Mouse (Mus musculus): Measurements from ENCODE around the gene Actn1. TPM values are rescaled to one million over a fixed set of nuclear protein-coding genes. Genes with fewer than 3 reads are reported as not detected.

Actn1 gene
- total and polyA plus RNA-seq, 3 experiments, result 2.7 to 13.2 (median 5.5) TPM

- Histone ChIP-seq H3K27ac (ENCODE audit: insufficient read depth, low read depth) (no peak overlapping the region), H3K9ac (ENCODE audit: insufficient read depth, low read depth) (no peak overlapping the region), H3K4me1 (ENCODE audit: control insufficient read depth in 1 of 2, insufficient read depth in 2 of 2) (no peaks in the 10 kb centered on the region), H3K4me2 (ENCODE audit: insufficient read depth, low read depth, poor library complexity, severe bottlenecking) (no peak overlapping the region), H3K27me3 (replicated peaks) (no peaks in the 10 kb centered on the region), H3K9me3 (replicated peaks; ENCODE audit: low read length) (no peaks in the 10 kb centered on the region), H3K79me2 (replicated peaks; ENCODE audit: control insufficient read depth, extremely low read depth, insufficient read depth, poor library complexity, severe bottlenecking) (no peaks in the 10 kb centered on the region), H3K4me3 (replicated peaks in 1 of 3; ENCODE audit: low read depth in 2 of 3, low read length in 2 of 3, poor library complexity in 1 of 3) (no peak overlapping the region), H3K36me3 (replicated peaks in 1 of 2; ENCODE audit: control insufficient read depth in 1 of 2, insufficient read depth in 1 of 2, low read length in 1 of 2) (peaks cover 0 to 2% of the 10 kb centered on the region in 2 experiments)
- dilution Hi-C loops (cut with MboI; ENCODE audit: extremely low pct_ligation_motif_present, extremely low pct_unique_long_range_greater_than_20kb, low sequenced_read_pairs), result no loop called here
- TF ChIP-seq RCOR1 (conservative IDR thresholded peaks at IDR 0.05; ENCODE audit: low read depth, low read length) (no peak), NELFE (IDR thresholded peaks at IDR 0.05; ENCODE audit: low read depth, low read length) (no peak), USF1 (IDR thresholded peaks at IDR 0.05; ENCODE audit: low read depth, low read length) (no peak), ZC3H11A (IDR thresholded peaks at IDR 0.05; ENCODE audit: low read depth, low read length) (no peak)
- DNase-seq (ENCODE audit: extremely low read depth), result no peak
- in situ Hi-C loops (cut with MboI; ENCODE audit: low pct_ligation_motif_present, low pct_unique_long_range_greater_than_20kb, low sequenced_read_pairs), result no loop called here
Measured at GRCm38 (mm10) chr12:80246505-80246904, 13.7 kb downstream of the Actn1 start.

- Histone ChIP-seq H3K4me3 (replicated peaks in 1 of 3; ENCODE audit: low read depth in 2 of 3, low read length in 2 of 3, poor library complexity in 1 of 3) (no peak overlapping the region), H3K27me3 (replicated peaks) (no peaks in the 10 kb centered on the region), H3K4me2 (ENCODE audit: insufficient read depth, low read depth, poor library complexity, severe bottlenecking) (no peak overlapping the region), H3K9ac (ENCODE audit: insufficient read depth, low read depth) (no peak overlapping the region), H3K9me3 (replicated peaks; ENCODE audit: low read length) (no peaks in the 10 kb centered on the region), H3K27ac (ENCODE audit: insufficient read depth, low read depth) (no peak overlapping the region), H3K4me1 (ENCODE audit: control insufficient read depth in 1 of 2, insufficient read depth in 2 of 2) (0 out of 4 replicates have a peak, but pooled peaks cover 0 to 4% of the 10 kb centered on the region in 2 experiments), H3K79me2 (replicated peaks; ENCODE audit: control insufficient read depth, extremely low read depth, insufficient read depth, poor library complexity, severe bottlenecking) (no peaks in the 10 kb centered on the region), H3K36me3 (replicated peaks in 1 of 2; ENCODE audit: control insufficient read depth in 1 of 2, insufficient read depth in 1 of 2, low read length in 1 of 2) (peaks cover 0 to 2% of the 10 kb centered on the region in 2 experiments)
- DNase-seq (ENCODE audit: extremely low read depth), result no peak
- TF ChIP-seq GABPA (IDR thresholded peaks at IDR 0.05; ENCODE audit: insufficient replicate concordance, low read depth, low read length), result no peak
- TF ChIP-seq RAD21 (IDR thresholded peaks at IDR 0.05; ENCODE audit: low read depth, low read length), result no peak
- no peak for TF ChIP-seq ZMIZ1 (IDR thresholded peaks at IDR 0.05; ENCODE audit: low read depth, low read length)
- no peak for TF ChIP-seq TCF12 (IDR thresholded peaks at IDR 0.05; ENCODE audit: low read depth, low read length)
- no peak for TF ChIP-seq CHD1 (IDR thresholded peaks at IDR 0.05; ENCODE audit: low read depth, low read length)
- TF ChIP-seq MAX (IDR thresholded peaks at IDR 0.05; ENCODE audit: low read length), result no peak
- TF ChIP-seq USF1 (IDR thresholded peaks at IDR 0.05; ENCODE audit: low read depth, low read length), result no peak
- TF ChIP-seq ZNF384 (IDR thresholded peaks at IDR 0.05; ENCODE audit: low read depth, low read length), result no peak
- TF ChIP-seq MAFK (IDR thresholded peaks at IDR 0.05; ENCODE audit: insufficient replicate concordance, low read length), result no peak
- TF ChIP-seq UBTF (IDR thresholded peaks at IDR 0.05; ENCODE audit: low read depth, low read length), result no peak
- no peak for TF ChIP-seq NRF1 (IDR thresholded peaks at IDR 0.05; ENCODE audit: low read depth, low read length)
- no peak for TF ChIP-seq ELF1 (IDR thresholded peaks at IDR 0.05; ENCODE audit: low read depth, low read length)
- no peak for TF ChIP-seq MEF2A (IDR thresholded peaks at IDR 0.05; ENCODE audit: borderline replicate concordance, low read depth, low read length)
- no peak for TF ChIP-seq ZKSCAN1 (IDR thresholded peaks at IDR 0.05; ENCODE audit: borderline replicate concordance, low read depth, low read length)
- no peak for TF ChIP-seq USF2 (conservative IDR thresholded peaks at IDR 0.05; ENCODE audit: low read depth, low read length)
- no peak for TF ChIP-seq NELFE (IDR thresholded peaks at IDR 0.05; ENCODE audit: low read depth, low read length)
- in situ Hi-C loops (cut with MboI; ENCODE audit: low pct_ligation_motif_present, low pct_unique_long_range_greater_than_20kb, low sequenced_read_pairs) (no loop called here), dilution Hi-C loops (cut with MboI; ENCODE audit: extremely low pct_ligation_motif_present, extremely low pct_unique_long_range_greater_than_20kb, low sequenced_read_pairs) (no loop called here)
Measured at GRCm38 (mm10) chr12:80244755-80245154, 15.4 kb downstream of the Actn1 start.
